Mouse (Mus musculus) heart, adult 2 months (tissue): ENCODE data around the gene Hist1h3d. TPM values are rescaled to one million over a fixed set of nuclear protein-coding genes. Genes with fewer than 3 reads are reported as not detected.
A peak's percentile ranks its signal among the peaks of the same experiment; 100 is the strongest.
"Not testable (repeated sequence)": the region's sequence is repeated elsewhere in the genome, so short reads cannot be mapped to it uniquely, and the experiment has no call there.

Experiments
- DNase-seq, 2 experiments: peaks; one replicate each; pipeline ENCODE4 v3.0.0; 2021
- H3K27ac ChIP-seq: fragments of 200-600 bp; 2 replicates; pipeline ENCODE4 v1.8.1; 2022
- H3K27me3 ChIP-seq: fragments of 200-500 bp; 2 replicates; pipeline ENCODE4 v1.6.1; 2012; ENCODE audit warnings: mild to moderate bottlenecking, low read length, inconsistent platforms, mixed read lengths; ENCODE audit not compliant: control insufficient read depth, insufficient read depth
- H3K36me3 ChIP-seq: fragments of 200-500 bp; 2 replicates; pipeline ENCODE4 v1.6.1; 2012; ENCODE audit warnings: low read length, inconsistent platforms; ENCODE audit not compliant: control insufficient read depth, insufficient read depth
- H3K4me1 ChIP-seq: fragments of 200-500 bp; 2 replicates; pipeline ENCODE4 v1.6.1; 2011; ENCODE audit warnings: low read length; ENCODE audit not compliant: control insufficient read depth, insufficient read depth
- H3K4me3 ChIP-seq: fragments of 200-600 bp; 2 replicates; pipeline ENCODE4 v1.8.1; 2022
- H3K79me2 ChIP-seq: fragments of 200-500 bp; replicated peaks from 2 replicates; pipeline ENCODE4 v1.6.1; 2012; ENCODE audit warnings: mild to moderate bottlenecking, inconsistent platforms, low read length, moderate library complexity, mixed read lengths; ENCODE audit not compliant: control insufficient read depth, insufficient read depth
- H3K9ac ChIP-seq: fragments of 200-500 bp; 2 replicates; pipeline ENCODE4 v1.6.1; 2012; ENCODE audit warnings: low read depth, mild to moderate bottlenecking, control low read depth, inconsistent platforms, low read length, mixed read lengths
- CTCF ChIP-seq: fragments of 200-600 bp; IDR thresholded peaks from 2 replicates; pipeline ENCODE4 v1.8.1; 2022; ENCODE audit warnings: antibody characterized with exemption, mild to moderate bottlenecking, moderate library complexity
- EP300 ChIP-seq: fragments of 200-500 bp; IDR thresholded peaks from 2 replicates; pipeline ENCODE4 v1.6.1; 2011; ENCODE audit warnings: low read depth, low read length, control low read depth; ENCODE audit not compliant: insufficient read depth
- POLR2A ChIP-seq: fragments of 200-500 bp; IDR thresholded peaks from 2 replicates; pipeline ENCODE4 v1.6.1; 2011; ENCODE audit warnings: mild to moderate bottlenecking, low read depth, low read length, control low read depth; ENCODE audit not compliant: insufficient read depth
- WGBS: fragments of 180-500 bp; shearing (Covaris S2); methylation state at CpG from one replicate; pipeline ENCODE4 v1.1.7; 2018; 5-methylcytosine and 5-hydroxymethylcytosine counted together
- intact Hi-C: fragments of 180-260 bp; cut with DNase I; formaldehyde crosslinking; loops from one replicate; pipeline ENCODE4 v1.15.1; 2025
- microRNA-seq, 2 experiments: library from miRNA; unstranded; fragments of <30 nt; microRNA quantifications; one replicate each; pipeline ENCODE4 v1.2.0; 2021
- polyA plus RNA-seq: library from polyadenylated mRNA; depleted of rRNA; stranded (reverse); fragments of >200 nt; gene quantifications from 2 replicates; pipeline ENCODE4 v1.2.3, GENCODE M21; 2012; rRNA removed
- total RNA-seq, 2 experiments: library from RNA; stranded (reverse); gene quantifications; 2 replicates each; pipeline ENCODE4 v1.2.3; 2021

Gene Hist1h3d
- total and polyA plus RNA-seq, 3 experiments: 1.1 to 2.3 (median 1.5) TPM

DNA sequence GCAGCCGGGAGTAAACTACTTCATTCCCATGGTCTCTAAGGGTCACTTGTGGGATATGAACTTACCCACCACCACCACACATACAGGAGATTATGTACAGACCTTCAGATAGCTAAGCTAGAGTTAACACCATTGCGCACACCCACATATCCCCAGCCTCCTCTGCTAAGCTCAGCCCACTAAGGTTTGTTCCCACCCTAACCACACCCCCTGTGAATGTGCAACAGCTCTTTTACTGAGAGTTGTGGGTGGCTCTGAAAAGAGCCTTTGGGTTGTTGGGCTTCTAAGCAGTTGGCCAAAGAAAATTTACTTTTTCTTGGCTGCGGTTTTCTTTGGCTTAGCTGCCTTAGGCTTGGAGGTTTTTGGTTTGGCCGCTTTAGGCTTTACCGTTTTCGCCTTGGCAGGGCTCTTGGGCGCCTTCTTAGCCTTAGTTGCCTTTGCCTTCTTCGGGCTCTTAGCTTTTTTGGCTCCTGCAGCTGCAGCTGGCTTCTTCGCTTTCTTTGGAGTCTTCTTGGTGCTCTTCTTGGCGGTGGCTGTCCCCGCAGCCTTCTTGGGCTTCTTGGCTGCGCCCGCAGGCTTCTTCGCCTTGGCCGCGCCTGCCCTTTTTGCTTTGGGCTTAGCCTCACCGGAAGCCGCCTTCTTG lies 46.1 kb downstream of the Hist1h3d start:
- peaks cover 3% of the 10 kb centered on the region for H3K4me1 ChIP-seq
- H3K4me3 ChIP-seq: peak overlapping the region; percentile 77
- intact Hi-C loops: loop anchor here (1.0 to 10.0 kb wide), 7 partner anchors 35 to 1797 kb away; partner anchors contain the start of genes Hist1h2ac, Hist1h2af, Hist1h2ag and Hist1h2bb
- peak; percentile 68 to 84 for DNase-seq
- H3K36me3 ChIP-seq: peaks cover 3% of the 10 kb centered on the region; the same call in 1 of the 2 replicates
- no peaks in the 10 kb centered on the region for H3K27me3 ChIP-seq
- H3K79me2 ChIP-seq: 0 out of 2 replicates have a peak, but pooled peaks cover 1% of the 10 kb centered on the region
- under 1% methylated on average over 18 of the region's 18 CpGs for WGBS
- H3K27ac ChIP-seq: peak overlapping the region; percentile 97
- peak; percentile 71 for TF ChIP-seq POLR2A
- no peak for TF ChIP-seq EP300
- H3K9ac ChIP-seq: peak overlapping the region; percentile 78

DNA sequence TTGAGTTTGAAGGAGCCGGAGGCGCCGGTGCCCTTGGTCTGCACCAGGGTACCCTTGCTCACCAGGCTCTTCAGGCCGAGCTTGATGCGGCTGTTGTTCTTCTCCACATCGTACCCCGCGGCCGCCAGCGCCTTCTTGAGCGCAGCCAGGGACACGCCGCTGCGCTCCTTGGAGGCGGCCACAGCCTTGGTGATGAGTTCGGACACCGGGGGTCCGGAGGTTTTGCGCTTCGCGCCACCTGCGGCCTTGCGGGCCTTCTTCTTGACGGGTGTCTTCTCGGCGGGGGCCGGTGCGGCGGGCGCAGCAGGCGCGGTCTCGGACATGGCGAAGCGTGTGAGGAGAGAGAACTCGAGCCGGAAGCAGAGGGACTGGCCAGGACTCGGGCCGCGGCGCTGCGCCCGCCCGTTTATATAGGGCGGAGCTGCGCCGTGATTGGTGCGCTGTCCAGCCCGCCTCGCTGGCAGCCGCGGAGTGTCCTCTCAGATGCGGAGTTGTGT lies 46.7 kb downstream of the Hist1h3d start, which contains the start of gene Hist1h1e:
Gene Hist1h1e (minus strand): TSS at position 384 of the 497 bp plus-strand sequence.
- not testable (repeated sequence) for H3K36me3 ChIP-seq, H3K27me3 ChIP-seq, H3K4me1 ChIP-seq, H3K79me2 ChIP-seq
- DNase-seq: peak; percentile 94
- H3K4me3 ChIP-seq: peak within 1 kb of the TSS; percentile 77
- intact Hi-C loops: loop anchor here (1.0 to 10.0 kb wide), 6 partner anchors 61 to 1797 kb away; partner anchors contain the start of genes Hist1h2ac, Hist1h2af, Hist1h2ag and Hist1h2bb
- under 1% methylated on average over 53 of the region's 53 CpGs for WGBS
- H3K9ac ChIP-seq: peak within 1 kb of the TSS; percentile 78
- TF ChIP-seq EP300 (peak; percentile 65; the same call in 1 of the 2 replicates), POLR2A (peak; percentile 97)
- peak within 1 kb of the TSS; percentile 97 for H3K27ac ChIP-seq

GRCm38 (mm10) chr13:23622861-23623450 lies 47.4 kb downstream of the Hist1h3d start:
- DNase-seq: no peak
- Histone ChIP-seq H3K27ac (peak overlapping the region; percentile 97), H3K79me2 (0 out of 2 replicates have a peak, but pooled peaks cover 1% of the 10 kb centered on the region), H3K4me3 (peak overlapping the region; percentile 77), H3K9ac (peak overlapping the region; percentile 59; the same call in 1 of the 2 replicates), H3K4me1 (peaks cover 3% of the 10 kb centered on the region), H3K36me3 (peaks cover 3% of the 10 kb centered on the region; the same call in 1 of the 2 replicates), H3K27me3 (no peaks in the 10 kb centered on the region)
- intact Hi-C loops: loop anchor here (1.0 to 10.0 kb wide), 6 partner anchors 60 to 1798 kb away; partner anchors contain the start of genes Hist1h2ac, Hist1h2af, Hist1h2ag and Hist1h2bb
- 23% methylated on average over 7 of the region's 7 CpGs for WGBS
- TF ChIP-seq POLR2A (no peak), CTCF (no peak), EP300 (no peak)

Small RNAs within 50 kb of the gene (microRNA-seq; reads per million reads assigned to microRNA genes)
- gene Gm44297 (0 reads per million in 2 experiments), gene Gm44359 (0 reads per million in 2 experiments), gene Gm44394 (0 reads per million in 2 experiments)

Other genes starting within 250 kb of the Hist1h3d start
Only the 30 nearest of the 35 such genes appear.
- 1 to 10 TPM; 3.9 to 5.1 TPM for gene Abt1, start 151.9 kb upstream of the Hist1h3d start, total RNA-seq
- 2.4 and 3.1 TPM in 2 replicates for gene Abt1, start 151.9 kb upstream of the Hist1h3d start, polyA plus RNA-seq
- gene Btn1a1, start 109.9 kb upstream of the Hist1h3d start, total RNA-seq: not detected
- 0.20 TPM in 1 of 2 replicates, not detected in the other for gene Btn1a1, start 109.9 kb upstream of the Hist1h3d start, polyA plus RNA-seq
- gene Btn2a2, start 86.9 kb upstream of the Hist1h3d start, total RNA-seq: not detected
- not detected in 2 replicates for gene Btn2a2, start 86.9 kb upstream of the Hist1h3d start, polyA plus RNA-seq
- 100 to 1,000 TPM; 212 to 239 TPM for gene Hist1h4h, start 44.7 kb upstream of the Hist1h3d start, total RNA-seq
- 53.1 and 61.9 TPM in 2 replicates for gene Hist1h4h, start 44.7 kb upstream of the Hist1h3d start, polyA plus RNA-seq
- gene Hist1h2af, start 41.9 kb upstream of the Hist1h3d start, total RNA-seq: 1 to 10 TPM; 4.4 to 9.8 TPM
- 1.9 and 2.0 TPM in 2 replicates for gene Hist1h2af, start 41.9 kb upstream of the Hist1h3d start, polyA plus RNA-seq
- 1 to 10 TPM in 1 of 2 experiments, under 1 TPM in 1; 0.94 to 2.1 TPM for gene Hist1h3g, start 40.3 kb upstream of the Hist1h3d start, total RNA-seq
- 0.80 and 1.8 TPM in 2 replicates for gene Hist1h3g, start 40.3 kb upstream of the Hist1h3d start, polyA plus RNA-seq
- gene Hist1h2bh, start 32.4 kb upstream of the Hist1h3d start, total RNA-seq: 1 to 10 TPM; 1.1 to 1.2 TPM
- gene Hist1h2bh, start 32.4 kb upstream of the Hist1h3d start, polyA plus RNA-seq: 0.29 and 0.61 TPM in 2 replicates
- gene Hist1h3f, start 31.7 kb upstream of the Hist1h3d start, total RNA-seq: 1 to 10 TPM; 5.1 to 5.5 TPM
- 0.94 and 1.1 TPM in 2 replicates for gene Hist1h3f, start 31.7 kb upstream of the Hist1h3d start, polyA plus RNA-seq
- 10 to 100 TPM; 14.7 to 19.6 TPM for gene Hist1h4f, start 24.1 kb upstream of the Hist1h3d start, total RNA-seq
- gene Hist1h4f, start 24.1 kb upstream of the Hist1h3d start, polyA plus RNA-seq: 0.88 TPM in 1 of 2 replicates, not detected in the other
- gene Hist1h1d, start 22.5 kb upstream of the Hist1h3d start, total RNA-seq: under 1 TPM; 0.86 to 0.91 TPM
- 0.04 and 0.09 TPM in 2 replicates for gene Hist1h1d, start 22.5 kb upstream of the Hist1h3d start, polyA plus RNA-seq
- gene Hist1h3e, start 13.4 kb upstream of the Hist1h3d start, total RNA-seq: 10 to 100 TPM; 14.0 to 14.6 TPM
- 1.8 and 2.0 TPM in 2 replicates for gene Hist1h3e, start 13.4 kb upstream of the Hist1h3d start, polyA plus RNA-seq
- 1 to 10 TPM; 1.8 to 2.8 TPM for gene Hist1h2ae, start 4.5 kb upstream of the Hist1h3d start, total RNA-seq
- gene Hist1h2ae, start 4.5 kb upstream of the Hist1h3d start, polyA plus RNA-seq: 0.49 and 0.50 TPM in 2 replicates
- 10 to 100 TPM; 16.4 to 19.5 TPM for gene Hist1h2bg, start 4.4 kb upstream of the Hist1h3d start, total RNA-seq
- gene Hist1h2bg, start 4.4 kb upstream of the Hist1h3d start, polyA plus RNA-seq: 3.3 TPM in 2 replicates
- 1 to 10 TPM; 5.2 to 8.4 TPM for gene Hist1h2bf, start 1.6 kb upstream of the Hist1h3d start, total RNA-seq
- 1.00 TPM in 1 of 2 replicates, not detected in the other for gene Hist1h2bf, start 1.6 kb upstream of the Hist1h3d start, polyA plus RNA-seq
- gene Hist1h2ad, start 1.4 kb upstream of the Hist1h3d start, total RNA-seq: 1 to 10 TPM; 1.4 to 2.8 TPM
- 0.61 TPM in 1 of 2 replicates, not detected in the other for gene Hist1h2ad, start 1.4 kb upstream of the Hist1h3d start, polyA plus RNA-seq
- gene Hist1h4d, start 5.8 kb downstream of the Hist1h3d start, total RNA-seq: 10 to 100 TPM; 47.3 to 51.7 TPM
- gene Hist1h4d, start 5.8 kb downstream of the Hist1h3d start, polyA plus RNA-seq: 1.7 and 2.5 TPM in 2 replicates
- gene Hist1h2be, start 45.4 kb downstream of the Hist1h3d start, total RNA-seq: 1 to 10 TPM; 8.8 to 9.8 TPM
- gene Hist1h2be, start 45.4 kb downstream of the Hist1h3d start, polyA plus RNA-seq: 2.4 and 4.9 TPM in 2 replicates
- gene Hist1h1e, start 46.8 kb downstream of the Hist1h3d start, total RNA-seq: 10 to 100 TPM; 20.4 to 28.8 TPM
- gene Hist1h1e, start 46.8 kb downstream of the Hist1h3d start, polyA plus RNA-seq: 1.3 and 3.2 TPM in 2 replicates
- gene Hist1h2ac, start 108.2 kb downstream of the Hist1h3d start, total RNA-seq: 1 to 10 TPM; 1.3 to 1.6 TPM
- gene Hist1h2ac, start 108.2 kb downstream of the Hist1h3d start, polyA plus RNA-seq: 0.57 and 0.76 TPM in 2 replicates
- 10 to 100 TPM; 73.4 to 78.7 TPM for gene Hist1h2bc, start 108.4 kb downstream of the Hist1h3d start, total RNA-seq
- gene Hist1h2bc, start 108.4 kb downstream of the Hist1h3d start, polyA plus RNA-seq: 119 and 135 TPM in 2 replicates
- gene Hist1h1t, start 120.1 kb downstream of the Hist1h3d start, total RNA-seq: not detected
- gene Hist1h1t, start 120.1 kb downstream of the Hist1h3d start, polyA plus RNA-seq: not detected in 2 replicates
- gene Hist1h4c, start 122.7 kb downstream of the Hist1h3d start, total RNA-seq: 10 to 100 TPM; 42.3 to 45.8 TPM
- 1.5 and 3.2 TPM in 2 replicates for gene Hist1h4c, start 122.7 kb downstream of the Hist1h3d start, polyA plus RNA-seq
- 10 to 100 TPM; 58.9 to 62.8 TPM for gene Hfe, start 135.1 kb downstream of the Hist1h3d start, total RNA-seq
- 16.8 and 21.1 TPM in 2 replicates for gene Hfe, start 135.1 kb downstream of the Hist1h3d start, polyA plus RNA-seq
- 100 to 1,000 TPM; 147 to 185 TPM for gene Hist1h1c, start 163.0 kb downstream of the Hist1h3d start, total RNA-seq
- gene Hist1h1c, start 163.0 kb downstream of the Hist1h3d start, polyA plus RNA-seq: 55.5 and 80.0 TPM in 2 replicates
- gene Hist1h3c, start 169.8 kb downstream of the Hist1h3d start, total RNA-seq: 1 to 10 TPM in 1 of 2 experiments, not detected in 1; 2.5 TPM
- 0.64 TPM in 1 of 2 replicates, not detected in the other for gene Hist1h3c, start 169.8 kb downstream of the Hist1h3d start, polyA plus RNA-seq
- 1 to 10 TPM; 3.2 to 4.9 TPM for gene Hist1h2bb, start 171.0 kb downstream of the Hist1h3d start, total RNA-seq
- gene Hist1h2bb, start 171.0 kb downstream of the Hist1h3d start, polyA plus RNA-seq: 0.47 and 0.76 TPM in 2 replicates
- 1 to 10 TPM; 4.4 to 6.7 TPM for gene Hist1h2ab, start 175.4 kb downstream of the Hist1h3d start, total RNA-seq
- gene Hist1h2ab, start 175.4 kb downstream of the Hist1h3d start, polyA plus RNA-seq: 0.51 TPM in 1 of 2 replicates, not detected in the other
- 1 to 10 TPM; 6.4 to 8.0 TPM for gene Hist1h3b, start 176.5 kb downstream of the Hist1h3d start, total RNA-seq
- 1.7 TPM in 1 of 2 replicates, not detected in the other for gene Hist1h3b, start 176.5 kb downstream of the Hist1h3d start, polyA plus RNA-seq
- 10 to 100 TPM in 1 of 2 experiments, 1 to 10 TPM in 1; 4.9 to 11.3 TPM for gene Hist1h4b, start 181.2 kb downstream of the Hist1h3d start, total RNA-seq
- gene Hist1h4b, start 181.2 kb downstream of the Hist1h3d start, polyA plus RNA-seq: 1.1 TPM in 1 of 2 replicates, not detected in the other
- 1 to 10 TPM; 6.2 to 7.2 TPM for gene Hist1h4a, start 185.5 kb downstream of the Hist1h3d start, total RNA-seq
- gene Hist1h4a, start 185.5 kb downstream of the Hist1h3d start, polyA plus RNA-seq: 0.47 TPM in 1 of 2 replicates, not detected in the other